Mouse (Mus musculus) ovary, postnatal 36 days (tissue): ENCODE measurements at regions not wholly inside any gene's neighbourhood (a gene's known extent, or its start where the extent isn't known, plus 50 kb on each side); places are given as distances from the start of the nearest gene placed in this dataset.

Source experiments
- DNase-seq: peaks from one replicate; pipeline ENCODE4 v3.0.0; 2022; ENCODE audit warnings: low spot score, mixed read lengths

- DNase-seq: no peak
Observed at GRCm38 (mm10) chr13:29136231-29136630, 182.7 kb upstream of the Sox4 start.

GRCm38 (mm10) chr13:29127499-29127898, 174.0 kb upstream of the Sox4 start:
- no peak for DNase-seq

GRCm38 (mm10) chr13:29123477-29123876, 170.0 kb upstream of the Sox4 start:
- DNase-seq: no peak

GRCm38 (mm10) chr13:29121121-29121520, 167.6 kb upstream of the Sox4 start:
- DNase-seq: no peak

GRCm38 (mm10) chr13:29119357-29119756, 165.8 kb upstream of the Sox4 start:
- DNase-seq: no peak

GRCm38 (mm10) chr13:29114998-29115495, 161.5 kb upstream of the Sox4 start:
- DNase-seq: no peak

- no peak for DNase-seq
Observed at GRCm38 (mm10) chr13:29110127-29110526, 156.6 kb upstream of the Sox4 start.

GRCm38 (mm10) chr13:29109064-29109856, 155.7 kb upstream of the Sox4 start:
- DNase-seq: no peak

GRCm38 (mm10) chr13:29108214-29108613, 154.7 kb upstream of the Sox4 start:
- DNase-seq: no peak

- no peak for DNase-seq
Observed at GRCm38 (mm10) chr13:29092166-29092565, 138.7 kb upstream of the Sox4 start.

GRCm38 (mm10) chr13:29086854-29087253, 133.3 kb upstream of the Sox4 start:
- DNase-seq: no peak

GRCm38 (mm10) chr13:29081064-29081463, 127.6 kb upstream of the Sox4 start:
- no peak for DNase-seq

GRCm38 (mm10) chr13:29079841-29080240, 126.3 kb upstream of the Sox4 start:
- no peak for DNase-seq

GRCm38 (mm10) chr13:29073630-29074029, 120.1 kb upstream of the Sox4 start:
- DNase-seq: no peak

- DNase-seq: no peak
Observed at GRCm38 (mm10) chr13:29063924-29064323, 110.4 kb upstream of the Sox4 start.

- DNase-seq: peak; percentile 31
Observed at GRCm38 (mm10) chr13:29058685-29059084, 105.2 kb upstream of the Sox4 start.

GRCm38 (mm10) chr13:29049730-29050129, 96.2 kb upstream of the Sox4 start:
- no peak for DNase-seq

- no peak for DNase-seq
Observed at GRCm38 (mm10) chr13:29048990-29049576, 95.6 kb upstream of the Sox4 start.

- no peak for DNase-seq
Observed at GRCm38 (mm10) chr13:29044655-29045054, 91.1 kb upstream of the Sox4 start.

- DNase-seq: no peak
Observed at GRCm38 (mm10) chr13:29040331-29040730, 86.8 kb upstream of the Sox4 start.

- DNase-seq: no peak
Observed at GRCm38 (mm10) chr13:29034904-29035303, 81.4 kb upstream of the Sox4 start.

GRCm38 (mm10) chr13:29034444-29034843, 80.9 kb upstream of the Sox4 start:
- no peak for DNase-seq

- no peak for DNase-seq
Observed at GRCm38 (mm10) chr13:29027146-29027545, 73.6 kb upstream of the Sox4 start.

- no peak for DNase-seq
Observed at GRCm38 (mm10) chr13:29023486-29023885, 70.0 kb upstream of the Sox4 start.
